8 mouse cellular contexts compared by ENCODE assay signal in genomic region chr12:51377888-51378190, GRCm38 (mm10). TPM values are rescaled to one million over a fixed set of nuclear protein-coding genes. Genes with fewer than 3 reads are reported as not detected.
DNase-seq lines count a peak whose midpoint lies in the region; ATAC-seq and TF ChIP-seq lines count a peak whose summit lies in the region.

No protein-coding gene starts in this region.

- TF ChIP-seq POLR2A in thymus, adult 2 months (IDR thresholded peaks at IDR 0.05; ENCODE audit: control insufficient read depth, extremely low read depth, insufficient read depth, low read length, poor library complexity), result no peak

- H3K9me3 ChIP-seq in liver, embryonic 13.5 days (replicated peaks), result no peaks in the 10 kb centered on the region

- H3K27ac ChIP-seq in gastrocnemius, adult 2 months, result peak overlapping the region; percentile 96
- no peak overlapping the region; the same call in 1 of the 2 replicates for H3K27ac ChIP-seq in thymus, adult 2 months (ENCODE audit: control insufficient read depth, insufficient read depth, low read length)
- peak overlapping the region; percentile 83 for H3K27ac ChIP-seq in liver, embryonic 13.5 days

- H3K27me3 ChIP-seq in thymus, adult 2 months (ENCODE audit: control insufficient read depth, insufficient read depth, low read length), result no peaks in the 10 kb centered on the region
- H3K27me3 ChIP-seq in liver, embryonic 13.5 days, result no peaks in the 10 kb centered on the region

- no peak for DNase-seq in gastrocnemius, adult 2 months
- no peak for DNase-seq in gastrocnemius, adult 8-10 months (ENCODE audit: low spot score in 2 of 2)
- no peak for DNase-seq in thymus, adult 2 months
- no peak for DNase-seq in thymus, postnatal 0 days (ENCODE audit: low spot score)
- no peak for DNase-seq in liver, embryonic 13.5 days
- no peak for DNase-seq in adrenal gland, adult 2 months
- no peak for DNase-seq in right cerebral cortex, postnatal 14 days
- DNase-seq in layer of hippocampus, adult 9-10 months (ENCODE audit: low spot score), result no peak

- WGBS in thymus, adult 2 months, result 11% methylated on average over 6 of the region's 6 CpGs
- 12% methylated on average over 6 of the region's 6 CpGs for WGBS in liver, embryonic 13.5 days (ENCODE audit: insufficient replicate concordance)

- no peak for ATAC-seq in liver, embryonic 13.5 days (ENCODE audit: low read depth)

- no peaks in the 10 kb centered on the region for H3K4me1 ChIP-seq in thymus, adult 2 months (replicated peaks; ENCODE audit: control insufficient read depth, insufficient read depth, low read length)
- H3K4me1 ChIP-seq in liver, embryonic 13.5 days (replicated peaks), result peaks cover 9% of the 10 kb centered on the region

- intact Hi-C loops in gastrocnemius, adult 2 months (cut with DNase I), result loop anchor here (2.0 kb wide), 1 partner anchor 29 kb away; the partner anchor contains the start of gene G2e3

- H3K4me2 ChIP-seq in liver, embryonic 13.5 days, result peak overlapping the region; percentile 77

- peak overlapping the region; percentile 87 for H3K9ac ChIP-seq in liver, embryonic 13.5 days

- TF ChIP-seq CTCF in gastrocnemius, adult 2 months (IDR thresholded peaks at IDR 0.05), result no peak
- no peak for TF ChIP-seq CTCF in thymus, adult 2 months (IDR thresholded peaks at IDR 0.05; ENCODE audit: borderline replicate concordance, control insufficient read depth, extremely low read depth, insufficient read depth, low read length, poor library complexity)

- H3K36me3 ChIP-seq in thymus, adult 2 months (ENCODE audit: control insufficient read depth, insufficient read depth, low read length), result peaks cover 3% of the 10 kb centered on the region; the same call in 1 of the 2 replicates
- H3K36me3 ChIP-seq in liver, embryonic 13.5 days, result peaks cover 29% of the 10 kb centered on the region

- H3K4me3 ChIP-seq in gastrocnemius, adult 2 months, result peak overlapping the region; percentile 89
- peak overlapping the region; percentile 84 for H3K4me3 ChIP-seq in thymus, adult 2 months (ENCODE audit: control insufficient read depth, insufficient read depth, low read length)
- peak overlapping the region; percentile 84 for H3K4me3 ChIP-seq in liver, embryonic 13.5 days (replicated peaks)

RNA-seq across cellular contexts. Expression of gene Scfd1, which starts 0.5 kb away (rescaled TPM):
- 10 to 100 TPM; 18.0 to 20.6 TPM for total RNA-seq in gastrocnemius, adult 2 months (2021)
- total RNA-seq in gastrocnemius, adult 8-10 months (2022), result 10 to 100 TPM; 14.0 to 19.6 (median 16.3) TPM
- polyA plus RNA-seq in thymus, adult 2 months (2012; rRNA removed), result 7.7 and 9.5 TPM in 2 replicates
- 65.5 and 66.0 TPM in 2 replicates for polyA plus RNA-seq in thymus, postnatal 0 days (2015; fragmentation: Nextera tagmentation; extraction: Ambion mirVana)
- 42.4 and 49.6 TPM in 2 replicates for polyA plus RNA-seq in liver, embryonic 13.5 days (2015; fragmentation: Nextera tagmentation; extraction: Ambion mirVana)
- 10 to 100 TPM; 65.3 to 69.9 TPM for total RNA-seq in adrenal gland, adult 2 months (2021)
- polyA plus RNA-seq in adrenal gland, adult 2 months (2012; rRNA removed), result 1.9 and 2.6 TPM in 2 replicates

RNA-seq across cellular contexts. Expression of gene G2e3, which starts 30.0 kb away (rescaled TPM):
- 1 to 10 TPM; 1.6 to 2.1 TPM for total RNA-seq in gastrocnemius, adult 2 months (2021)
- total RNA-seq in gastrocnemius, adult 8-10 months (2022), result 1 to 10 TPM; 1.4 to 2.1 (median 1.8) TPM
- 4.3 and 5.7 TPM in 2 replicates for polyA plus RNA-seq in thymus, adult 2 months (2012; rRNA removed)
- polyA plus RNA-seq in thymus, postnatal 0 days (2015; fragmentation: Nextera tagmentation; extraction: Ambion mirVana), result 23.7 and 28.0 TPM in 2 replicates
- polyA plus RNA-seq in liver, embryonic 13.5 days (2015; fragmentation: Nextera tagmentation; extraction: Ambion mirVana), result 16.8 and 21.2 TPM in 2 replicates
- total RNA-seq in adrenal gland, adult 2 months (2021), result 10 to 100 TPM in 1 of 2 experiments, 1 to 10 TPM in 1; 6.3 to 11.4 TPM
- polyA plus RNA-seq in adrenal gland, adult 2 months (2012; rRNA removed), result 0.25 and 0.38 TPM in 2 replicates
